Mouse (Mus musculus) bone marrow, adult 2 months (tissue): ENCODE measurements around the gene Tsfm.

Experiments used
- CTCF ChIP-seq: fragments of 200-500 bp; IDR thresholded peaks from 2 replicates; pipeline ENCODE4 v1.5.1; 2011; ENCODE audit warnings: low read length, control low read depth; ENCODE audit not compliant: control insufficient read depth, insufficient read depth
- POLR2A ChIP-seq: fragments of 200-500 bp; IDR thresholded peaks from 2 replicates; pipeline ENCODE4 v1.6.1; 2011; ENCODE audit warnings: low read depth, mild to moderate bottlenecking, control low read depth, low read length, borderline replicate concordance; ENCODE audit not compliant: control insufficient read depth

DNA sequence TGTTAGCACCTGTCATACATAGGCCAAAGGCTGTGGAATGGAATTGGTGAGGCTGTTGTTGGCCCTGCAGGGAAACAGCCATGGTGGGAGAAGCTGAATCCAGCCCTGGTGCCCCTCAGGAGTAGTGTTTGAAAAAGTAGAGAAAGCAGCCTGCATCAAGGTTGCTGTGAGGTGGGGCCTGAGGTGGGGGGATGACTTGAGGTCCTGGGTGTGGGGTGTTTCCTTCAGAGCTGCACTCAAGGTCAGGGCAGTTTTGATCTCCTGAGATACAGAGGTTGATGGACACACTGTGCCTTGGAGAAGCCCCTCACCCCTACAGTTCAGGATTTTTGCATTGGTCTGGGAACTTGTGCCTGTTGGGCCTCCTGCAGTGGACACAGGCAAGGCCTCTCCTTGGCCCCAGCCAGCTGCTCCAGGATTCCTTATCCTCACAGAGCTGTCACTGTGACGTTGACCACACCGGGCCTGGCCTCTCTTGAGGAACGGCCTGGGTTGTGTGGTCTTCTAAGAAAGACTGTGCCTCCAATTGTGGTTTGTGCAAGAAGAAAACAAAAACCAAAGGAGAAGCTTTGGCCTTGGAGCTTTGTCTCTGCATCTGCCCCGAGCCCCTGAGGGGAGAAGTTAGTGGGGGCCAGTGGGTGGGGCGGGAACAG lies 42.0 kb downstream of the Tsfm start:
- TF ChIP-seq POLR2A = no peak
- TF ChIP-seq CTCF = no peak
